Mouse (Mus musculus) neural tube, embryonic 13.5 days (tissue): ENCODE data around the gene Ramp2. TPM values are rescaled to one million over a fixed set of nuclear protein-coding genes. Genes with fewer than 3 reads are reported as not detected.

Experiments used
- ATAC-seq: fragments of 200-750 bp; cut with Nextera tagmentation; 2 replicates; pipeline ENCODE4 v1.8.0; 2017; ENCODE audit warnings: low read depth, mild to moderate bottlenecking, moderate TSS enrichment, moderate library complexity
- H3K27ac ChIP-seq: fragments of 300-500 bp; sonication (generic); replicated peaks from 2 replicates; pipeline ENCODE4 v1.5.1; 2015; ENCODE audit warnings: moderate library complexity, mild to moderate bottlenecking, inconsistent platforms
- H3K27me3 ChIP-seq: fragments of 300-500 bp; sonication (generic); 2 replicates; pipeline ENCODE4 v1.6.1; 2015; ENCODE audit warnings: mild to moderate bottlenecking, inconsistent platforms
- H3K36me3 ChIP-seq: fragments of 300-500 bp; sonication (generic); 2 replicates; pipeline ENCODE4 v1.6.1; 2015; ENCODE audit warnings: mild to moderate bottlenecking, inconsistent platforms
- H3K4me1 ChIP-seq: fragments of 300-500 bp; sonication (generic); replicated peaks from 2 replicates; pipeline ENCODE4 v1.6.1; 2015; ENCODE audit warnings: inconsistent platforms
- H3K4me2 ChIP-seq: fragments of 300-500 bp; sonication (generic); 2 replicates; pipeline ENCODE4 v1.6.1; 2015; ENCODE audit warnings: inconsistent platforms, mild to moderate bottlenecking, moderate library complexity
- H3K4me3 ChIP-seq: fragments of 300-500 bp; sonication (generic); 2 replicates; pipeline ENCODE4 v1.5.1; 2015; ENCODE audit warnings: mild to moderate bottlenecking, inconsistent platforms
- H3K9ac ChIP-seq: fragments of 300-500 bp; sonication (generic); 2 replicates; pipeline ENCODE4 v1.6.1; 2015; ENCODE audit warnings: moderate library complexity, mild to moderate bottlenecking, inconsistent platforms
- H3K9me3 ChIP-seq: fragments of 300-500 bp; sonication (generic); 2 replicates; pipeline ENCODE4 v1.6.1; 2016; ENCODE audit warnings: inconsistent platforms
- WGBS: fragments of 180-500 bp; shearing (Covaris S2); methylation state at CpG from one replicate; pipeline ENCODE4 v1.1.7; 2015; 5-methylcytosine and 5-hydroxymethylcytosine counted together
- polyA plus RNA-seq: library from polyadenylated mRNA; unstranded; fragments of >200 nt; fragmentation: Nextera tagmentation; extraction: Ambion mirVana; gene quantifications from 2 replicates; pipeline ENCODE4 v1.2.1, GENCODE M21; 2015

The Ramp2 gene
- polyA plus RNA-seq = 97.6 and 108 TPM in 2 replicates

DNA sequence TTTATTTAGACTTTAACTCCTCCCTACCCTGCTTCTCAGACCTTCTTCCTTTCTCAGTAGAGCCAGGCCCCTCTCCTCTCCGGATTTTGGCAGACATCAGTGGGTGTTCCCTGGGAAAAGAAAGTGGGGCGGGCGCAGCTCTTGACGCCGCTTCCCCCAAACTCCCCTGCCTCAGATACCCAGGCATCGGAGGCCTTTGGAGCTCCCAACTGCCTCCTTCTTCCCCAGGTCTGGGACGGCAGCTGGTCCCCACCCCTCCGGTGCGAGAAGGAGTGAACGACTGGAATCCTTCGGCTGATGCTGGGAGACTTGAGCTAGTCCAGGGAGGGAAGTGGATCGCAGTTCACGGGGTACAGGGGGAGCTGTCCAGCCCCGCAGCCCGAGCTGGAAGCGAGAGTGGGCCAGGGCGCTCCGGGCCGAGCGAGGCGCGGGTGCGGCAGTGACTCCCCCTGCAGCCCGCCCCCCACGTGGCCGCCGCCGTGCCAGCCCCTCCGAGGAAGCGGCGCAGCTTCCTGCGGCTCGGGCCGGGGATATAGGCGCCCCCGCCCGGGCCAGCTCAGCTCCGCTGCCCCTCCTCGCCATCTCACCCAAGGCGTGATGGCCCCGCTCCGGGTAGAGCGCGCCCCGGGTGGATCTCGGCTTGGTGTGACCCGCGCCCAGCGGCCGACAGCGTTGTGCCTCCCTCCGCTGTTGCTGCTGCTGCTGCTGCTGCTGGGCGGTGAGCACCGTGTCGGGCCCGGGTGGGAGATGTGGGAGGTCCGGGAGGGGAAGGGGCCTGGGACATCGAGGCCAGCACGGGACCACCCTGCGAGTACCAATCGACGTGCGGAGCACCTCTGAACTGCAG is at the start of gene Ramp2:
Ramp2 (plus strand) TSS at position 174 of the 847 bp plus-strand sequence.
- Histone ChIP-seq H3K4me2 (peak within 1 kb of the TSS; percentile 93), H3K4me3 (peak within 1 kb of the TSS; percentile 60), H3K27ac (peak within 1 kb of the TSS; percentile 54), H3K9ac (peak within 1 kb of the TSS; percentile 81), H3K27me3 (peaks cover 52% of the 10 kb centered on the region), H3K9me3 (no peaks in the 10 kb centered on the region), H3K4me1 (peaks cover 22% of the 10 kb centered on the region), H3K36me3 (no peaks in the 10 kb centered on the region)
- WGBS = under 1% methylated on average over 62 of the region's 63 CpGs
- ATAC-seq = peak; percentile 66; the same call in 1 of the 2 replicates

DNA sequence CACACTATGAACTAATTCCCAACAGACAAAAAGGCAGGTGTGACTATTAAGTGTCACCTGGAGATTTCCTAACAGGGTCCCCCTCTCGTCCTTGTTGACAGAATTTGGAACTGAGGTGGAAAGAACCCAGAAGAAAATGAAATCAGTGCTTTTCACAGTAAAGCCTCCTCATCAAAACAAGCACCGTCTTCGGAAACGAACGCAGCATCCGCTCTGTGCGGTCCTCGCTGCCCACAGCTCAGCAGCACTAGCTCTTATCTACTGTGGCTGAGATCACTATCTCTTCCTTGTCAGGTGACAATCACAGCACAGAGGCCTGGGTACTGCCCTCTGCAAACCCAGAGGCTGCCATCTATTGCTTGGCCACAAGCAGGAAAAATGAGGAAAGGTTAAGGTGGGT is 49.7 kb upstream of the Ramp2 start:
- Histone ChIP-seq H3K9ac (no peak overlapping the region), H3K4me3 (no peak overlapping the region), H3K36me3 (peaks cover 70% of the 10 kb centered on the region), H3K4me1 (peaks cover 8% of the 10 kb centered on the region), H3K27me3 (no peaks in the 10 kb centered on the region), H3K9me3 (no peaks in the 10 kb centered on the region), H3K4me2 (no peak overlapping the region), H3K27ac (no peak overlapping the region)
- ATAC-seq = no peak
- 93% methylated on average over 8 of the region's 8 CpGs for WGBS

DNA sequence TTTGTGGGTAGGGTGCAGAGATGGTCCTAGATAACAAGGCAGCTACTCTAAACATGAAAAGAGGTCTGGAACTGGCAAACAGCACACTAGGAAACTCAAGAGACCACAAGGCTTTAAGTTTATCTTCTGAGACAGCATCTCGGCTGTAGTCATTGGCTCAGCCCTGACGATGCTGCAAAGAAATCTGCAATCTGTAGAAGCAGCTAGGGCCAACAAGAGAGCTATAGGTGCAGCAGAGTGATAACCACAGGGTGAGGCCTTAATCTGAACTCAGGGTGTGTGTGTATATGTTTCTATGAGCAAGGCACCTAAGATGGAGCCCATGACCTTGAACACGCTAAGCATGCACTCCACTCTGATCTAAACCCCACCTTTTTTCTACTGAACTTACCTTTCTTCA is 46.3 kb upstream of the Ramp2 start:
- no peak overlapping the region for H3K9ac ChIP-seq
- H3K9me3 ChIP-seq = no peaks in the 10 kb centered on the region
- no peaks in the 10 kb centered on the region for H3K27me3 ChIP-seq
- 94% methylated on average over 3 of the region's 3 CpGs for WGBS
- H3K36me3 ChIP-seq = peaks cover 70% of the 10 kb centered on the region
- no peak overlapping the region for H3K4me2 ChIP-seq
- H3K4me1 ChIP-seq = 0 out of 2 replicates have a peak, but pooled peaks cover 4% of the 10 kb centered on the region
- H3K27ac ChIP-seq = no peak overlapping the region
- no peak for ATAC-seq
- no peak overlapping the region for H3K4me3 ChIP-seq

DNA sequence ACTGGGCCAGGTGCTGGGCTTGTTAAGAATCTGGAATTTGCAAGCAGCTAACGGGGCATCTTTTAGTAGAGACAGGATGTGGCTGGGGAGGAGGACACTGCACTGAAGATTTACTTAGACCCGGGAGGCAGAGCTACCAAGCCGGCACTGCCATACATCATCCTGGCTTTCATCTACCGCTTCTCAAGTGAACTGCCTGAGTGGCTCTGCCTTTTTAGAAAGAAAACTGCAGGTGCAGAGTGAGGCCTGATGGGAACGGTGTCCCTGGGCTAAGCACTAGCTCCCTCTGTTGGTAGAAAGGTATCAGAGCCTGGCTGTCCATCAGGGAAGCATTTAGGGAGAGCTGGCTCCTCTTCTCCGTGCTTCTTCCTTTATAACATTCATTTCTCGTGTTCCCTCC is 44.8 kb upstream of the Ramp2 start:
- ATAC-seq = no peak; the same call in 1 of the 2 replicates
- H3K9ac ChIP-seq = no peak overlapping the region; the same call in 1 of the 2 replicates
- 14% methylated on average over 7 of the region's 7 CpGs for WGBS
- H3K4me3 ChIP-seq = no peak overlapping the region
- peaks cover 57% of the 10 kb centered on the region for H3K36me3 ChIP-seq
- H3K9me3 ChIP-seq = no peaks in the 10 kb centered on the region
- H3K4me1 ChIP-seq = 0 out of 2 replicates have a peak, but pooled peaks cover 4% of the 10 kb centered on the region
- no peaks in the 10 kb centered on the region for H3K27me3 ChIP-seq
- no peak overlapping the region for H3K4me2 ChIP-seq
- no peak overlapping the region for H3K27ac ChIP-seq

DNA sequence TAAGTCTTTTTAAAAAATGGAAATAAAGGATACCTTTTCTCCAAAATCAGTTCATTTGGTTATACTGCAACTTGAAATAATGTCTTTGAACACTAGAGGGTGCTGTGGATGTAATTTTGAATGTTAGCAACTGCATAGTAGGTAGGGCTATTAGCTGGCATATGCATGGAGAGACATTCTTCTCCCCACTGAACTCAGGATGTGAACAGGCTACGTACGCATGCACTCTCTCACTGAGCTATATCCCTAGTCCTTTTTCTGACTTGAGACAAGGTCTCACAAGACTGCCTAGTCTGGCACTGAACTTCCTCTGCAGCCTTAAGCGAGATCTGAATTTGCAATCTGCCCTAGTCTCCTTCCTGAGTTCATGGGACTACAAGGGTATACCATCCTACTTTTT is 33.9 kb upstream of the Ramp2 start:
- no peaks in the 10 kb centered on the region for H3K9me3 ChIP-seq
- no peak overlapping the region for H3K4me2 ChIP-seq
- H3K4me3 ChIP-seq = no peak overlapping the region
- no peaks in the 10 kb centered on the region for H3K27me3 ChIP-seq
- no peaks in the 10 kb centered on the region for H3K4me1 ChIP-seq
- WGBS = 47% methylated on average over 3 of the region's 3 CpGs
- peak; percentile 85; the same call in 1 of the 2 replicates for ATAC-seq
- no peak overlapping the region for H3K27ac ChIP-seq
- H3K36me3 ChIP-seq = peaks cover 75% of the 10 kb centered on the region
- H3K9ac ChIP-seq = no peak overlapping the region

DNA sequence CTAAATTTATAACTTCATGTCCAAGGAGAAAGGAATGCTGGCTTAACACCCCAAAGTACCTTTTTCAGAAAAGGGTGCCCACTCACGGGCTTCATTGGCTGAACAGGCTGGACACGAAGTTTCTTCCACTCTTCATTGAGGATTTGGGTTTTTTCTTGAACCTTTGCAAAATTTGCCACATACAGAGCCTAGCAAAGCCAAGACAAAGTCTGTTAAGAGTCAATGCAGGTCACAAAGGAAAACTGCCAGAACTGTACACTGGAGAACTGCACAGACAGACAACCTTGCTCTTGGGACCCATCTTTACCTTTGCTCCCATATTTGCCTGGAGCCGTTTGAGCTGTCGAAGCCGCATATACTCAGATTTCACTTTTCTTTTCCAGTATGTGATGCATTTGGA is 28.9 kb upstream of the Ramp2 start:
- Histone ChIP-seq H3K9me3 (no peaks in the 10 kb centered on the region), H3K4me2 (no peak overlapping the region), H3K27me3 (no peaks in the 10 kb centered on the region), H3K4me1 (no peaks in the 10 kb centered on the region), H3K9ac (no peak overlapping the region), H3K36me3 (peaks cover 42% of the 10 kb centered on the region), H3K27ac (no peak overlapping the region), H3K4me3 (no peak overlapping the region)
- 91% methylated on average over 5 of the region's 5 CpGs for WGBS
- ATAC-seq = no peak

DNA sequence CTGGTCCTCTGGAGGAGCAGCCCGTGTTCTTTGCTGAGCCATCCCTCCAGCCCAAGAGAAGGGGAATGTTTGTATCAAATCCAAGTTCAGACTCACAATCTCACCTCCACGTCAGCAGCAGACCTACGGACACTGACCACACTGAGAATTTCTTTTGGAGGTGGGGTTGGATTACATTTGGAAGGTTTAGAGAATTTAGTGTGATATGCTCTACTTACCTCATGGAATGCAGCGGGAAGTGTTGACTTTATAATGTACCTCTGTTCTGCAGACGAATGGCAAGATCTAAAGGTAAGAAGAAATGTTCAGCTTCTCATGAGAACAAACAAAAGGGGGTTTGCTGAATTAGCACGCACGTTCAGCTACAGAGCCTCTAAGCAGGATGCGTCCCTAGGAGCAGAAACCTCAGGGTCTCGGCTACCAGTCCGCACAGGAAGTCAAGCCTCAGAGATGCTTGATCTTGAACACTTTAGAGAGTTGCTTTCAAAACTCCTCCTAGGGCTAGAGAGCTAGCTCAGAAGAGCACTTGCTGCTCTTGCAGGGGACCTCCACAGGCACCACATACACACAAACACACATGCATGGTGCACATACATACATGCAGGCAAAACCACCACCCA is 27.3 kb upstream of the Ramp2 start:
- 85% methylated on average over 10 of the region's 10 CpGs for WGBS
- Histone ChIP-seq H3K4me1 (no peaks in the 10 kb centered on the region), H3K4me2 (no peak overlapping the region), H3K9me3 (no peaks in the 10 kb centered on the region), H3K36me3 (peaks cover 31% of the 10 kb centered on the region), H3K9ac (no peak overlapping the region), H3K4me3 (no peak overlapping the region), H3K27me3 (no peaks in the 10 kb centered on the region), H3K27ac (no peak overlapping the region)
- ATAC-seq = no peak

DNA sequence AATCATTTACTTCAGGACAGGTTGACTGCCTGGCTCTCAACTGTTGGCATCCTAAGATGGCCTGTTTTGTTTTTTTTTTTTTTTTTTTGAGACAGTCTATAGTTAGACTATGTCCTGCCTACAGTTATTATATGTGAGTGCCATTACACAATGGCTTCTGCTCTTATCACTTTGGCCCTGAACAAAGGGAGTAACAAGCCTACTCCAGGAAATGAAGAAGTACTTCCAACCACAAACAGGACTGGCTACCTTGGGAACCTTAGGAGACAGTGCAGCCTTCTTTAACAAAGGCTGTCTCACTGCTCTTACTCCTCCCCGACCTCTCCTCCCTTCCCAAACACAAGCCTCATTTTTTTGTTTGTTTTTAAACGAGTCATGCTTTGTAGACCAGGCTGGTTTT is 25.0 kb upstream of the Ramp2 start:
- Histone ChIP-seq H3K4me2 (no peak overlapping the region), H3K9me3 (no peaks in the 10 kb centered on the region), H3K27ac (no peak overlapping the region), H3K4me1 (peaks cover 8% of the 10 kb centered on the region), H3K36me3 (peaks cover 10% of the 10 kb centered on the region), H3K4me3 (no peak overlapping the region), H3K27me3 (no peaks in the 10 kb centered on the region), H3K9ac (no peak overlapping the region)
- 63% methylated on average over 2 of the region's 2 CpGs for WGBS
- no peak for ATAC-seq

DNA sequence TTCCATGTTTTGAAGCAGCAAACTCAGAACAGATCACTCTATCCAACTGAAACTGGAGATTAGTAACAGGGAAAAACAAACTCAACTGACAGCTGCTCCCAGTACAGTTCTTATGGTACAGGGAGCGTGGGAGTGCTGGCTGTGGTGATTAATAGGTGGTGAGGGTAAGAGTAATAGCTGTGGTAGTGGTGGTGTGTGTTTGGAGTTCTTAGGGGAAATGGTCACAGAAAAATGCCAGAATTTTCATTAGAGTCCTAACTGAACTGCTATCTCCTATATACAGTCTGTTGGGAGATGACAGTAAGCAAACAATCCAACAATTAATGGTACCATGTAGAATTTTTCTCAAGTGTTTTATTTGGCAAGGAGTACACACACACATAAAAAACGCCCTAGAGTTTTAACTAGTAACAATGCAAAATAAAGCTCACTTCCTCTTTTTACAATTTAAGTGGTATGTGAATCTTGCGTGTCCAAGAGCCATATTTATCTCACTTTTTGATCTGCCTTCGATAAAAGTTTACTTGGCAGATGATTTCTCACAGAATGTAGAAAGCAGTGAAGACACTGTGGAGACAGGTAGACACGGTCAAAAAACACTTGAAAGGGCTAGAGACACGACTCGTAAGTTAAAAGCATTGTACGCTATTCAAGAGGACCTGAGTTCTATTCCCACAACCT is 24.4 kb upstream of the Ramp2 start:
- Histone ChIP-seq H3K4me3 (no peak overlapping the region), H3K9ac (no peak overlapping the region), H3K36me3 (peaks cover 6% of the 10 kb centered on the region), H3K27ac (no peak overlapping the region), H3K4me1 (peaks cover 8% of the 10 kb centered on the region), H3K9me3 (no peaks in the 10 kb centered on the region), H3K4me2 (no peak overlapping the region), H3K27me3 (no peaks in the 10 kb centered on the region)
- no peak for ATAC-seq
- WGBS = 89% methylated on average over 8 of the region's 8 CpGs

DNA sequence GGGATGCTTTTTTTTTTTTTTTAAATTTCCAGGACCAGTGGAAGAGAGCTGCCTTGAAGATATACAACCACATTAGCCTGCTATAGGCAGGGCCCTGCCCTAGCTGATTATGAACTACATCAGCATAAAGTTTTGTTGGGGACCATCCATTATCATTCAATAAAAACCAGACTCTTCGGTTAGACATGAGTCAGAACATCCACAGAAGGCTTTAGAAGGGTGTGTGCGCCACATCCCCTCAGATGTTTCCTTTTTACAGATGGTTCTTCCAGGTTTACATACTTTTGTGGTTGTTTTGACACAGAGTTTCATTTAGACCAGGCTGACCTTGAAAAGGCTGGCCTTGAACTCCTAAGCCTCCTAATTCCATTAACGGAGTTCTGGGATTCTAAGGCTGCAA is 21.5 kb upstream of the Ramp2 start:
- Histone ChIP-seq H3K27ac (no peak overlapping the region), H3K4me1 (peaks cover 8% of the 10 kb centered on the region), H3K9me3 (no peaks in the 10 kb centered on the region), H3K4me2 (no peak overlapping the region), H3K36me3 (no peaks in the 10 kb centered on the region), H3K4me3 (no peak overlapping the region), H3K9ac (no peak overlapping the region), H3K27me3 (peaks cover 13% of the 10 kb centered on the region; the same call in 1 of the 2 replicates)
- WGBS = 89% methylated on average over 3 of the region's 3 CpGs
- ATAC-seq = no peak

DNA sequence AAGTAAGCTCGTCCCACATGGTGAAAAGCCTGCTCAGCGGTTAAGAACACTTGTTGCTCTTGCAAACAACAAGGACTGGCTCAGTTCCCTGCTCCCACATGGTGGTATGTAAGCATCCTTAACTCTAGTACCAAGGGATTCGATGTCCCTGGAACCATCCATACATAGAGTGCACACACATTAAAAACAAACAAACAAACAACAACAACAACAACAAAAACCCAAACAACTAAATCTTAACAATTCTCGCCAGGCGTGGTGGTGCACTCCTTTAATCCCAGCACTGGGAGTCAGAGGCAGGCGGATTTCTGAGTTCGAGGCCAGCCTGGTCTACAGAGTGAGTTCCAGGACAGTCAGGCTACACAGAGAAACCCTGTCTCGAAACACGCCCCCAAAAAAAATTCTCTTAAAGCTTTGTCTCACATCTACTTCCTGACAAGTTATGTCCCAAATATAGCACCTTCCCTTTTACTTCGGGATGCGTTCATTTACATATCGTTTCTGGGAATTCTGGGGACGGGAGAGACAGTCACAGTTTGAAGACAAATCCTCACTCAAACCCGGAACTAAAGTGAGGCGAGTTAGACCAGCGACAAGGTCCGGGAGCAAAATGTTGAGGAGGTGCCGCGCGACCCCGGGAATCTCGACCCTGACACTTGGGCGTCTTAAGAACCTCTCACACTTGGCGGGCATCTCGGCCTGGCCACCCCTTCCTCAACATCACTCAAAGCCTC is 20.3 kb upstream of the Ramp2 start:
- Histone ChIP-seq H3K9ac (peak overlapping the region; percentile 86), H3K9me3 (no peaks in the 10 kb centered on the region), H3K4me2 (peak overlapping the region; percentile 88), H3K4me3 (peak overlapping the region; percentile 84), H3K36me3 (no peaks in the 10 kb centered on the region), H3K27me3 (peaks cover 18% of the 10 kb centered on the region; the same call in 1 of the 2 replicates), H3K4me1 (peaks cover 15% of the 10 kb centered on the region), H3K27ac (peak overlapping the region; percentile 61)
- ATAC-seq = no peak
- 23% methylated on average over 25 of the region's 25 CpGs for WGBS
